Mouse (Mus musculus) liver, postnatal 0 days (tissue): ENCODE results near the gene Ppwd1. TPM values are rescaled to one million over a fixed set of nuclear protein-coding genes. Genes with fewer than 3 reads are reported as not detected.
A peak's percentile ranks its signal among the peaks of the same experiment; 100 is the strongest.

ENCODE experiments used
- ATAC-seq: fragments of 200-750 bp; cut with Nextera tagmentation; 2 replicates; pipeline ENCODE4 v1.8.0; 2017; ENCODE audit warnings: mild to moderate bottlenecking, moderate library complexity
- DNase-seq: peaks from one replicate; pipeline ENCODE4 v3.0.0-alpha.2; 2016
- H3K27ac ChIP-seq: fragments of 300-500 bp; sonication (generic); 2 replicates; pipeline ENCODE4 v1.5.1; 2014; ENCODE audit warnings: antibody characterized with exemption, moderate library complexity, mild to moderate bottlenecking, low read depth
- H3K27me3 ChIP-seq: fragments of 300-500 bp; sonication (generic); 2 replicates; pipeline ENCODE4 v1.6.1; 2014; ENCODE audit warnings: low read length, control low read depth, mixed read lengths; ENCODE audit not compliant: insufficient read depth
- H3K36me3 ChIP-seq: fragments of 300-500 bp; sonication (generic); replicated peaks from 2 replicates; pipeline ENCODE4 v1.6.1; 2014; ENCODE audit warnings: mild to moderate bottlenecking, control low read depth, low read length, moderate library complexity, mixed read lengths; ENCODE audit not compliant: insufficient read depth
- H3K4me1 ChIP-seq: fragments of 300-500 bp; sonication (generic); 2 replicates; pipeline ENCODE4 v1.6.1; 2014; ENCODE audit warnings: antibody characterized with exemption, mild to moderate bottlenecking, control low read depth; ENCODE audit not compliant: insufficient read depth
- H3K4me2 ChIP-seq: fragments of 300-500 bp; sonication (generic); 2 replicates; pipeline ENCODE4 v1.6.1; 2014; ENCODE audit warnings: low read depth, mild to moderate bottlenecking, low read length, moderate library complexity, mixed read lengths
- H3K4me3 ChIP-seq: fragments of 300-500 bp; sonication (generic); 2 replicates; pipeline ENCODE4 v1.5.1; 2014; ENCODE audit warnings: low read depth, low read length
- H3K9ac ChIP-seq: fragments of 300-500 bp; sonication (generic); replicated peaks from 2 replicates; pipeline ENCODE4 v1.6.1; 2014; ENCODE audit warnings: mild to moderate bottlenecking, moderate library complexity
- H3K9me3 ChIP-seq: fragments of 300-500 bp; sonication (generic); 2 replicates; pipeline ENCODE4 v1.6.1; 2016; ENCODE audit warnings: mild to moderate bottlenecking, control low read depth, low read length, mixed read lengths
- CTCF ChIP-seq: sonication (generic); IDR thresholded peaks from 2 replicates; pipeline ENCODE4 v1.5.1; 2016; ENCODE audit warnings: antibody characterized with exemption, low read depth
- EP300 ChIP-seq: IDR thresholded peaks from 2 replicates; pipeline ENCODE4 v1.6.1; 2016; ENCODE audit warnings: antibody characterized with exemption, low read depth, mild to moderate bottlenecking
- WGBS: fragments of 180-500 bp; shearing (Covaris S2); extraction: QIAGEN DNeasy Blood & Tissue Kit; methylation state at CpG from one replicate; pipeline ENCODE4 v1.1.7; 2014; ENCODE audit not compliant: insufficient replicate concordance; 5-methylcytosine and 5-hydroxymethylcytosine counted together
- polyA plus RNA-seq: library from polyadenylated mRNA; unstranded; fragments of >200 nt; fragmentation: Nextera tagmentation; extraction: Ambion mirVana; gene quantifications from 2 replicates; pipeline ENCODE4 v1.2.1, GENCODE M21; 2015

The Ppwd1 gene
- polyA plus RNA-seq, 1 experiment from 2014 or later, result 5.8 TPM

GRCm38 (mm10) chr13:104171711-104172110, 56.9 kb downstream of the Ppwd1 start:
- no peak overlapping the region for H3K9ac ChIP-seq
- no peak overlapping the region for H3K4me3 ChIP-seq
- H3K4me1 ChIP-seq, result peaks cover 10% of the 10 kb centered on the region
- peaks cover 19% of the 10 kb centered on the region for H3K36me3 ChIP-seq
- no peak for ATAC-seq
- no peaks in the 10 kb centered on the region for H3K27me3 ChIP-seq
- H3K9me3 ChIP-seq, result no peaks in the 10 kb centered on the region
- DNase-seq, result no peak
- 79% methylated on average over 5 of the region's 5 CpGs for WGBS
- peak overlapping the region; percentile 67; the same call in 1 of the 2 replicates for H3K27ac ChIP-seq
- H3K4me2 ChIP-seq, result no peak overlapping the region
- TF ChIP-seq CTCF (no peak), EP300 (no peak)

- H3K27me3 ChIP-seq, result no peaks in the 10 kb centered on the region
- H3K9me3 ChIP-seq, result no peaks in the 10 kb centered on the region
- no peak overlapping the region for H3K4me2 ChIP-seq
- ATAC-seq, result no peak
- TF ChIP-seq CTCF (no peak), EP300 (no peak)
- peaks cover 22% of the 10 kb centered on the region for H3K36me3 ChIP-seq
- no peak overlapping the region for H3K27ac ChIP-seq
- DNase-seq, result no peak
- no peaks in the 10 kb centered on the region for H3K4me1 ChIP-seq
- 84% methylated on average over 1 of the region's 1 CpGs for WGBS
- no peak overlapping the region for H3K4me3 ChIP-seq
- no peak overlapping the region for H3K9ac ChIP-seq
Observed at GRCm38 (mm10) chr13:104155686-104156085, 73.0 kb downstream of the Ppwd1 start.

Other genes with a start within 250 kb of the Ppwd1 start
- gene Nln, start 119.2 kb downstream of the Ppwd1 start, polyA plus RNA-seq, result 40.4 and 61.5 TPM in 2 replicates
- 2.1 and 2.2 TPM in 2 replicates for gene Sgtb, start 119.1 kb downstream of the Ppwd1 start, polyA plus RNA-seq
- gene Trappc13, start 50.4 kb downstream of the Ppwd1 start, polyA plus RNA-seq, result 19.8 and 21.5 TPM in 2 replicates
- 5.6 and 6.4 TPM in 2 replicates for gene Trim23, start 50.0 kb downstream of the Ppwd1 start, polyA plus RNA-seq
- 41.6 and 45.4 TPM in 2 replicates for gene Cenpk, start 232 bp downstream of the Ppwd1 start, polyA plus RNA-seq
- 0.27 and 0.32 TPM in 2 replicates for gene Adamts6, start 59.0 kb upstream of the Ppwd1 start, polyA plus RNA-seq